Mouse (Mus musculus) hindlimb bud, embryonic 11.5 days (tissue): ENCODE measurements around the gene Grip1.

ENCODE experiments used
- DNase-seq: peaks from one replicate; pipeline ENCODE4 v3.0.0-alpha.2; 2012; ENCODE audit warnings: low read depth, low spot score; ENCODE audit errors: extremely low spot score

Grip1 gene

DNA sequence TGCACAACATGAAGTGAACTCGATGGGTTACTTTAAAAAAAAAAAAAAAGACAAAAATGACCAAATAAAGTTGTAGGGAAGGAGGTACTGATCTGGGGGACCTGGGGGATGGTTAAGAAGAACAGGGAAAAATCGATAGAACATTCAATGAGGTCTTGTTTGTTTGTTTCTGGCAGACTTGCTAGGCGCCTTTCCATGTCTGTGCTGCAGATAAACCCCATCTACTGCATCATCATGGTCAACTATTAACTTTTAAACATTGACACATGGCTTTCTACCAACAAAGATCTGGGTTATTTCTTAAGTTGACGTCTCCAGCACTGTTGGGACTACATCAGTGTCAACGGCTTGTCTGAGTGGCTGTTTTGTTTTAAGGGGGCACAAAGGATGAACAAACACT, 474.3 kb downstream of the Grip1 start:
- DNase-seq: no peak

- no peak for DNase-seq
Observed at GRCm38 (mm10) chr10:119928921-119929320, 475.3 kb downstream of the Grip1 start.

DNA sequence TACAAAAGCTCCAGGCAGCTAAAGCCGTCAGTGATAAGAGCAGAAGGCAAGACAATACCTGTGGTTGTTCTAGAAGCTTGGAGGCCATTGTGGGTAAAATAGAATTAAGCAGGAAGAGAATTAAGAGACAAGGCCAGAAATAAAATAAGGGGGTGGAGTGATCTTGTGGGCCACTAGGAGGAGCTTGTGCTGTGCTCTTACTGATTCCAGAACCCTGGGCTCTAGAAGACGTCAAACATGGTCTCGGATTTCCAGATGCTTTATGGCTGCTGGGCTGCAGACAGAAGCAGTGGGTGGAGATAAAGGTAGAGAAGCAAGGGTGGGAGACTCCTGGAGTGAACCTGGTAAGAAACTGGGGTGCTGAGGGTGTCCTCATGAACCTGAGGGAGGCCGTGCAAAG, 479.2 kb downstream of the Grip1 start:
- DNase-seq: no peak

- DNase-seq: no peak
Observed at GRCm38 (mm10) chr10:119933362-119933761, 479.7 kb downstream of the Grip1 start.

DNA sequence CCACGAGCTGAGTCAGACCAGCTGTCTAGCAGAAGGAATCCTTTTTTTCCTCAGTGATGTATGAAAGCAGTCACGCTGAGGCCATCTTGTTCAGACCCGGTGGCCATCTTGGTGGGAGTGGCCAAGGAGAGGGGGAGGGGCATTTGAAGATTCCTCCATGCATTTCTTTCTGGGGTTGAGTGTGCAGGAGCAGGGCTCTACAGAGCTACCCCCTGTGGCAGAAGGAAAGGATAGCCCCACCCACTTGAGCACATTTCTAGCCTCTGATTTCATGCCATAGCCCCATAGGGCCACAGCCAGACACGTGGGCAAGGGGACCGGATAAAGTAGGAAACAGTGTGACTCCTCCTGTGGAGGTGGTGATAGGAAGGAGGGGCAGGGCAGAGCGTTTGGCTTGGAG, 481.6 kb downstream of the Grip1 start:
- no peak for DNase-seq

DNA sequence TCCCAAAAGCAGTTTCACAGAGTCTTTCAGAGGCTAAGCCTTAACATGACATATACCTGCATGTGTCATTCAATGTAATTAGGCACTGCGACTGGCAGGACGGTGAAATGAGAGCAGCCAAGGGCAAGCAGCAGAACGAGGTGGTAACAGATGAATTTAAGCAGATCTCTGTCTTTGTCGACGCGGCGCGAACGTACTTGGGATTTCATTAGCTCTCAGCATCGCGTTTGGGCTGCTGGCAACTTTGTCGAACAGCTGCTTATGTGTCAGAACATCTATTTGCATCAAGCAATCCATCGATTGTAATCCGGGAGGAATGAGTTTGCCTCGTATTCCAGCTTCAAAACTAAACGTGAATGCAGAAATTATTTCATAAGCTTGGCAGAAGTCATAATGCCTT, 483.9 kb downstream of the Grip1 start:
- DNase-seq: no peak

DNA sequence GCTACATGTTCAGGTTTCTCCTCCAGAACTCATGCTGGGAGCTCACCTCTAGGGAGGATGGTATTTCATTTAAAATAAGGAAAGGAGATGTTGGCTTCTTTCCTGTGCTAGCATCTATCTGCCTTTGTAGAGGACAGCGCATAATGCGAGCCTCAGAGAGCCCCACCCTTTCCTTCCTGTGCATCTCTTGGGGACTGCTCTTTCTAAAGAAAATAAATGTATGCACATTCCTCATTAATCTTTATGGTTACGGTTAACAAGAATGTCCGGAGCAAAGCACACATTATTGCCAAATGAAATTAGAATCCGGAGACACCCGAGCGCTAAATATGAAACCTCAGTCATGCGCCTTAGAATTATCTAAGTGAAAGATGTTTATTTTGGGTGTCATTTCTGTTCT, 490.3 kb downstream of the Grip1 start:
- no peak for DNase-seq

DNA sequence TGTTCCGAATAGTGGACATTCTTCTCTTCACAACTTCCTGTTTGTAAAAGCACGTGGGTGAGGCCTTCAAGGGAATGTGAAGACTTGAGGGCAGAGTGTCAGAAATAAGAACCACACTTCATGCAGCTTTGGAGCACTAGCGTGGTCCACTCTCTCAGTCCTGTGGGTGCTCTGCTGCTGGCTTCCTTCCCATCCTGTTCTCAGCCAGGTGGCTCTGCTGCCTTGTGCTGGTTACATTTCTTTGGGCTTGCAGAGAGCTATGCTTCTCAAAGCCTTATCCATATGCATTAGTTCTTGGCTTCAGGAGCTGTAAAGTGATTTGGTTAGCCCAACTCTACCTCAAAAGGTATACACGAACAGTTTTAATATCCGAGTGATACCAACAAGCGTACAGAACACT, 497.8 kb downstream of the Grip1 start:
- DNase-seq: no peak

DNA sequence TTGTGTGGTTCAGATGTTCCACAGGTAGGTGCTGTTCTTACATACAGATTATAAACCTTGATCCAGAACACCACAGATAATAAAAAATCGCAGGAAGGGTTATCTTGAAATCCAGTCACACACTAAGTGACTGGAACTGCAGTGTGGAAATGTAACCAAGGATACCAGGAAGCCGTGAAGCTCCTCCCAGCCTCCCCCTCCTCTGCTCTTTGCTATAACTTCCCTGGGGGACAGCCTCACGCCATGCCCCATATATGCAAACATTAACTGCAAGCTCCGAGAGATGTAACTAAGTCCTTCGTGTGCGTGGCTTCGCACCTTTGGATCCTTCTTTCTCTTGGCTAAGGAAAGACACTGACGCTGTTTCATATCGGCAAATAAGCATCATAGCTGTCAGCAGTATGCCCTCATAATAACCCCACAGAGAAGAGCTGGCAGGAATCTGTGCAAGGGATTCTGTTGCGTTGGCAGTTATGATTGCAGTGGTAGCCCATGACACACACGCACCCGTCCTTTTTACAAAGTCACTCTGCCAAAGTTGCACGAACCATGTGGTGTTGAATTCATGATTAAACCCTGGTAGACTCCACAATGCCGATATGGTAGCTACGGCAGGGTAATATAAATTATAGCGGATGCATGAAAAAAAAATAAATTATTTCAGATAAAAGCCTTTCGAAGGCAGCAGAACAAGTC, 503.8 kb downstream of the Grip1 start:
- DNase-seq: no peak

GRCm38 (mm10) chr10:119960915-119961314, 507.3 kb downstream of the Grip1 start:
- DNase-seq: no peak

- no peak for DNase-seq
Observed at GRCm38 (mm10) chr10:119966321-119966720, 512.7 kb downstream of the Grip1 start.

GRCm38 (mm10) chr10:119979396-119979795, 525.8 kb downstream of the Grip1 start:
- no peak for DNase-seq

- DNase-seq: no peak
Observed at GRCm38 (mm10) chr10:119980032-119980431, 526.4 kb downstream of the Grip1 start.

GRCm38 (mm10) chr10:119984299-119984698, 530.7 kb downstream of the Grip1 start:
- DNase-seq: no peak

DNA sequence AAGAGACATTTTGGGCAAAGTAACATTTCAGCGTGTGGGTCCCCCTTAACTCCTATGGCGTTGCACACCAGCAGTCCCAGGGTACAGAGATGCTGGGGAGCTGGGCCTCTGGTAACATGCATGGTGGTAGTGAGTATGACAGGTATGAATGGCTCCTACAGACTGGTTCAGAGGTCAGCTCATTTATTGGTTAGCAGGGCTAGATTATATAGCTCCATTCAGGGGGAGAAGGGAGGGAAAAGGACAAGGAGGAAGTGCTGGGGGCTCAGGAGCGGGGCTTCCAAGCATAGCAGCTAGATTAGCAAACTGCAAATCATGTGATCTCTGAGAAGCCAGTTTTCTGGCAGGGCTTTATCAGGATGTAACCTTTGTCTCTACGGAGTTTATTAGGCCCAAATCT, 544.8 kb downstream of the Grip1 start:
- no peak for DNase-seq

DNA sequence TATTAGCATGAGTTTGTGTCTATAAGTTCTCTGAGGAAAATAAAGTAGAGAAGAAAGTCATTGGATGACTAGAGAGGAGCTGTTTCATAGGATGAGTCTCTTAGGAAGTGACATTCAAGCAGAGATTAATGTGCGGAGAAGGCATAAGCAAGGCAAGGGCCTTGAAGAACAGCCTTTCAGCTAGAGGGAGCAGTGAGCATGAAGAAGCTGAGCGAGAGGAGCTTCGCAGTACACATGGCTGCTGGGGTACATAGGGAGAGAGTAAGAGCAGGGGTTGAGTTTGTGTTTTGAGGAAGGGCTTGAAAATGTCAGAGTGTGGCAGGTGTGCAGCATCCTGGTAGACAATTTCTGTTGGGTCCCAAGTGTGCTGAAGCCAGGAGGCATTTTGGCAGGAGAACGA, 548.5 kb downstream of the Grip1 start:
- DNase-seq: no peak

DNA sequence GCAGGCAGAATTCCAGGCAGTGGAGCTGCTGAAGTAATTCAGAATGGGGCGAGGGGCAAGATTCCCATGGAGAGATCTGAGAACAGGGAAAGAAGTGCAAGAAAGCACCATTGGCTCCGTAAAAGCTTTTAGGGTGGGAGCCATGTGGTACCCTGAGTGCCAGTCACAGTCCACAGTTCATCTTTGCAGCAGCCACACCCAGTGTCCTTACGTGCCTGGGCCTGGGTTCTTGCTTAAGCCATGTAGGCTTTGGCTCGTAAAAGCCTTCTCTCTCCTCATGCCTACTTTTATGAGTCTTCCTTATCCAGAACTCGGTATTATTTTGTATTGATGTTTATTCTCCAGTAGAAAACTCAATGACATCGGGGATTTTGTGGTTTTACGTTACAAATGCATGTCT, 550.5 kb downstream of the Grip1 start:
- DNase-seq: no peak

- no peak for DNase-seq
Observed at GRCm38 (mm10) chr10:120005581-120005980, 552.0 kb downstream of the Grip1 start.

DNA sequence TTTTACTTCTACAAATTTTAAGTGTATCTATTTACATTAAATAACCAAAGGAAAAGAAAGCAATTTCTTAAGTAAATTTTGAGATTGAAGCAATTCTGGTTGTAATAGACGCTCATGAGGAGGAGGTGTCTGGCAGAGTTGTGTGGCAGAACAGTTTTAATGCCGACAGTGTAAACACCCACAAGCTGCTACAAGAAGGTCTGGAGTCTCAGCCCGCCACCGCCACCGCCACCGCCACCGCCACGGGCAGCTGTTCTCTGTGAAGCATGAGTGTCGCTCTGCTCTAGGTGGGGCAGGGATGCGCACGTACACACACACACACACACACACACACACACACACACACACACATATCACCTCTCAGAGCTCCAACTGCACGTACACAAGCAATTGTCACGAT, 558.7 kb downstream of the Grip1 start:
- DNase-seq: no peak

GRCm38 (mm10) chr10:120015117-120015516, 561.5 kb downstream of the Grip1 start:
- DNase-seq: no peak

- no peak for DNase-seq
Observed at GRCm38 (mm10) chr10:120026437-120026836, 572.8 kb downstream of the Grip1 start.

- DNase-seq: no peak
Observed at GRCm38 (mm10) chr10:120030901-120031300, 577.3 kb downstream of the Grip1 start.

DNA sequence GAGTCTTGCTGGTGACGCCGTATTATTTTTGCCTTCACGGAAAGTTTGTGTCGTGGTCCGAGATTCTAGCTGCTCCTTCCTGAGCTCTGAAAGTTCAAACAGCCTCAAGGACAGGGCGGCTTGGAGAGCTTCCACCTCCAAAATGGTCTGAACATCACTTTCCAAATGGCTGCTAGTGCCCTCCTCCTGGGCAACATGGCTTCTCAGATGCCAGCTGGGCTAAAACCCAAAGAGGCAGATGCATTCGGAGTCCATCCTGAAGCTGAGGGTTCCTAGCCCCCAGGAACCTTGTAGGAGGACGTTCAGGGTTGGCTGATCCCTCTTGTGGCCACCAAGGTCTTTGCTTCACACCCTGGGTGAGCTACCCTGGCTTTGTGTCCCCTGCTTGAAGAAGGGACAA, 577.7 kb downstream of the Grip1 start:
- no peak for DNase-seq
